Mouse (Mus musculus) forebrain, embryonic 13.5 days (tissue): ENCODE results near the gene Anp32a. TPM values are rescaled to one million over a fixed set of nuclear protein-coding genes. Genes with fewer than 3 reads are reported as not detected.

Source experiments
- ATAC-seq: fragments of 200-750 bp; cut with Nextera tagmentation; 2 replicates; pipeline ENCODE4 v1.8.0; 2017
- H3K27ac ChIP-seq: fragments of 300-500 bp; sonication (generic); 2 replicates; pipeline ENCODE4 v1.5.1; 2015; ENCODE audit warnings: inconsistent platforms, mild to moderate bottlenecking, moderate library complexity
- H3K27me3 ChIP-seq: fragments of 300-500 bp; sonication (generic); 2 replicates; pipeline ENCODE4 v1.6.1; 2015; ENCODE audit warnings: mild to moderate bottlenecking, inconsistent platforms
- H3K36me3 ChIP-seq: fragments of 300-500 bp; sonication (generic); 2 replicates; pipeline ENCODE4 v1.6.1; 2015; ENCODE audit warnings: mild to moderate bottlenecking, inconsistent platforms; ENCODE audit not compliant: poor library complexity, severe bottlenecking
- H3K4me1 ChIP-seq: fragments of 300-500 bp; sonication (generic); 2 replicates; pipeline ENCODE4 v1.6.1; 2015; ENCODE audit warnings: inconsistent platforms
- H3K4me2 ChIP-seq: fragments of 300-500 bp; sonication (generic); 2 replicates; pipeline ENCODE4 v1.6.1; 2015; ENCODE audit warnings: inconsistent platforms, mild to moderate bottlenecking, moderate library complexity
- H3K4me3 ChIP-seq: fragments of 300-500 bp; sonication (generic); 2 replicates; pipeline ENCODE4 v1.5.1; 2015; ENCODE audit warnings: mild to moderate bottlenecking, inconsistent platforms
- H3K9ac ChIP-seq: fragments of 300-500 bp; sonication (generic); 2 replicates; pipeline ENCODE4 v1.6.1; 2015; ENCODE audit warnings: mild to moderate bottlenecking, inconsistent platforms
- H3K9me3 ChIP-seq: fragments of 300-500 bp; sonication (generic); replicated peaks from 2 replicates; pipeline ENCODE4 v1.6.1; 2016; ENCODE audit warnings: inconsistent platforms
- WGBS: fragments of 180-500 bp; shearing (Covaris S2); methylation state at CpG from one replicate; pipeline ENCODE4 v1.1.7; 2015; 5-methylcytosine and 5-hydroxymethylcytosine counted together
- polyA plus RNA-seq: library from polyadenylated mRNA; unstranded; fragments of >200 nt; fragmentation: Nextera tagmentation; extraction: Ambion mirVana; gene quantifications from 2 replicates; pipeline ENCODE4 v1.2.1, GENCODE M21; 2015

Anp32a gene
- polyA plus RNA-seq, 1 experiment from 2014 or later: 254 TPM

- peak overlapping the region; percentile 30 for H3K4me3 ChIP-seq
- H3K9ac ChIP-seq: peak overlapping the region; percentile 69
- peak; percentile 95 for ATAC-seq
- no peaks in the 10 kb centered on the region for H3K27me3 ChIP-seq
- peaks cover 15% of the 10 kb centered on the region for H3K36me3 ChIP-seq
- under 1% methylated on average over 24 of the region's 24 CpGs for WGBS
- no peaks in the 10 kb centered on the region for H3K9me3 ChIP-seq
- H3K4me2 ChIP-seq: peak overlapping the region; percentile 58
- H3K27ac ChIP-seq: peak overlapping the region; percentile 86
- H3K4me1 ChIP-seq: peaks cover 99% of the 10 kb centered on the region
Observed at GRCm38 (mm10) chr9:62363619-62364018, 22.5 kb downstream of the Anp32a start.

GRCm38 (mm10) chr9:62364216-62364615 is 23.1 kb downstream of the Anp32a start:
- H3K9ac ChIP-seq: peak overlapping the region; percentile 69
- peak overlapping the region; percentile 86 for H3K27ac ChIP-seq
- no peaks in the 10 kb centered on the region for H3K27me3 ChIP-seq
- H3K9me3 ChIP-seq: no peaks in the 10 kb centered on the region
- WGBS: 3% methylated on average over 6 of the region's 6 CpGs
- ATAC-seq: no peak
- H3K4me3 ChIP-seq: peak overlapping the region; percentile 30; the same call in 1 of the 2 replicates
- H3K4me2 ChIP-seq: peak overlapping the region; percentile 58
- H3K36me3 ChIP-seq: peaks cover 10% of the 10 kb centered on the region; the same call in 1 of the 2 replicates
- H3K4me1 ChIP-seq: peaks cover 98% of the 10 kb centered on the region

GRCm38 (mm10) chr9:62364831-62365230 is 23.7 kb downstream of the Anp32a start:
- Histone ChIP-seq H3K27ac (no peak overlapping the region), H3K9me3 (no peaks in the 10 kb centered on the region), H3K4me2 (0 out of 2 replicates have a peak overlapping the region, but pooled peaks have one; percentile 58), H3K9ac (peak overlapping the region; percentile 69; the same call in 1 of the 2 replicates), H3K36me3 (0 out of 2 replicates have a peak, but pooled peaks cover 3% of the 10 kb centered on the region), H3K27me3 (no peaks in the 10 kb centered on the region), H3K4me1 (peaks cover 99% of the 10 kb centered on the region), H3K4me3 (no peak overlapping the region)
- no peak for ATAC-seq
- 37% methylated on average over 7 of the region's 7 CpGs for WGBS

- H3K4me1 ChIP-seq: peaks cover 99% of the 10 kb centered on the region
- H3K9me3 ChIP-seq: no peaks in the 10 kb centered on the region
- no peak for ATAC-seq
- no peaks in the 10 kb centered on the region for H3K36me3 ChIP-seq
- no peaks in the 10 kb centered on the region for H3K27me3 ChIP-seq
- no peak overlapping the region for H3K4me2 ChIP-seq
- no peak overlapping the region; the same call in 1 of the 2 replicates for H3K27ac ChIP-seq
- 63% methylated on average over 8 of the region's 8 CpGs for WGBS
- H3K9ac ChIP-seq: no peak overlapping the region
- no peak overlapping the region for H3K4me3 ChIP-seq
Observed at GRCm38 (mm10) chr9:62365326-62366080, 24.4 kb downstream of the Anp32a start.

- Histone ChIP-seq H3K4me1 (peaks cover 92% of the 10 kb centered on the region), H3K4me3 (no peak overlapping the region), H3K9me3 (no peaks in the 10 kb centered on the region), H3K27me3 (no peaks in the 10 kb centered on the region), H3K27ac (peak overlapping the region; percentile 69), H3K9ac (peak overlapping the region; percentile 45; the same call in 1 of the 2 replicates), H3K36me3 (peaks cover 6% of the 10 kb centered on the region), H3K4me2 (peak overlapping the region; percentile 27)
- peak; percentile 55 for ATAC-seq
- 51% methylated on average over 23 of the region's 23 CpGs for WGBS
Observed at GRCm38 (mm10) chr9:62366478-62367458, 25.7 kb downstream of the Anp32a start.

GRCm38 (mm10) chr9:62367510-62368071 is 26.5 kb downstream of the Anp32a start:
- 46% methylated on average over 10 of the region's 10 CpGs for WGBS
- H3K9ac ChIP-seq: 0 out of 2 replicates have a peak overlapping the region, but pooled peaks have one; percentile 16
- peak overlapping the region; percentile 27; the same call in 1 of the 2 replicates for H3K4me2 ChIP-seq
- H3K9me3 ChIP-seq: no peaks in the 10 kb centered on the region
- no peak overlapping the region for H3K4me3 ChIP-seq
- peaks cover 88% of the 10 kb centered on the region for H3K4me1 ChIP-seq
- H3K36me3 ChIP-seq: peaks cover 14% of the 10 kb centered on the region
- no peak for ATAC-seq
- no peaks in the 10 kb centered on the region for H3K27me3 ChIP-seq
- H3K27ac ChIP-seq: peak overlapping the region; percentile 69

GRCm38 (mm10) chr9:62368256-62368905 is 27.3 kb downstream of the Anp32a start:
- no peak overlapping the region for H3K9ac ChIP-seq
- peaks cover 22% of the 10 kb centered on the region for H3K36me3 ChIP-seq
- WGBS: 80% methylated on average over 6 of the region's 6 CpGs
- no peaks in the 10 kb centered on the region for H3K9me3 ChIP-seq
- H3K4me2 ChIP-seq: no peak overlapping the region
- no peak overlapping the region for H3K4me3 ChIP-seq
- no peaks in the 10 kb centered on the region for H3K27me3 ChIP-seq
- H3K4me1 ChIP-seq: peaks cover 80% of the 10 kb centered on the region
- no peak overlapping the region; the same call in 1 of the 2 replicates for H3K27ac ChIP-seq
- no peak for ATAC-seq

GRCm38 (mm10) chr9:62369172-62369571 is 28.1 kb downstream of the Anp32a start:
- Histone ChIP-seq H3K9me3 (no peaks in the 10 kb centered on the region), H3K36me3 (peaks cover 30% of the 10 kb centered on the region), H3K4me3 (no peak overlapping the region), H3K4me1 (peaks cover 72% of the 10 kb centered on the region), H3K27ac (0 out of 2 replicates have a peak overlapping the region, but pooled peaks have one; percentile 1), H3K9ac (no peak overlapping the region), H3K27me3 (no peaks in the 10 kb centered on the region), H3K4me2 (no peak overlapping the region)
- WGBS: 83% methylated on average over 6 of the region's 6 CpGs
- no peak for ATAC-seq

- 70% methylated on average over 9 of the region's 9 CpGs for WGBS
- Histone ChIP-seq H3K9ac (peak overlapping the region; percentile 30; the same call in 1 of the 2 replicates), H3K36me3 (peaks cover 38% of the 10 kb centered on the region), H3K27ac (no peak overlapping the region; the same call in 1 of the 2 replicates), H3K9me3 (no peaks in the 10 kb centered on the region), H3K4me1 (peaks cover 62% of the 10 kb centered on the region), H3K4me3 (no peak overlapping the region), H3K4me2 (no peak overlapping the region), H3K27me3 (no peaks in the 10 kb centered on the region)
- ATAC-seq: no peak
Observed at GRCm38 (mm10) chr9:62370186-62370585, 29.1 kb downstream of the Anp32a start.

- no peaks in the 10 kb centered on the region for H3K9me3 ChIP-seq
- 0 out of 2 replicates have a peak overlapping the region, but pooled peaks have one; percentile 30 for H3K9ac ChIP-seq
- 72% methylated on average over 6 of the region's 6 CpGs for WGBS
- ATAC-seq: no peak
- peaks cover 44% of the 10 kb centered on the region for H3K36me3 ChIP-seq
- no peaks in the 10 kb centered on the region for H3K27me3 ChIP-seq
- H3K4me1 ChIP-seq: peaks cover 56% of the 10 kb centered on the region
- H3K4me3 ChIP-seq: no peak overlapping the region
- H3K27ac ChIP-seq: no peak overlapping the region
- no peak overlapping the region for H3K4me2 ChIP-seq
Observed at GRCm38 (mm10) chr9:62370648-62371280, 29.7 kb downstream of the Anp32a start.
